Mouse (Mus musculus): Measurements from ENCODE around the gene Copa.

- no peak for TF ChIP-seq GATA1 (IDR thresholded peaks at IDR 0.05; ENCODE audit: low read depth, low read length)
- TF ChIP-seq ZKSCAN1 (IDR thresholded peaks at IDR 0.05; ENCODE audit: low read depth, low read length): no peak
- no peak for TF ChIP-seq BHLHE40 (IDR thresholded peaks at IDR 0.05; ENCODE audit: borderline replicate concordance, low read depth, low read length)
These were observed 47.5 kb downstream of the Copa start for GRCm38 (mm10) chr1:172129780-172130179.
